Mouse (Mus musculus) spleen, adult 2 months (tissue): ENCODE measurements around the gene Arnt2. TPM values are rescaled to one million over a fixed set of nuclear protein-coding genes. Genes with fewer than 3 reads are reported as not detected.

ENCODE experiments used
- DNase-seq, 2 experiments: peaks; one replicate each; pipeline versions ENCODE4 v3.0.0 to v3.0.0-alpha.2; 2012 to 2021; ENCODE audit warnings: low spot score in 2 of 2, low read depth in 1 of 2
- H3K27ac ChIP-seq: fragments of 200-500 bp; 2 replicates; pipeline ENCODE4 v1.5.1; 2012; ENCODE audit warnings: low read length, inconsistent platforms; ENCODE audit not compliant: insufficient read depth
- H3K27me3 ChIP-seq: fragments of 200-500 bp; 2 replicates; pipeline ENCODE4 v1.6.1; 2012; ENCODE audit warnings: mild to moderate bottlenecking, moderate library complexity, low read length, inconsistent platforms; ENCODE audit not compliant: control insufficient read depth, insufficient read depth
- H3K36me3 ChIP-seq: fragments of 200-500 bp; 2 replicates; pipeline ENCODE4 v1.6.1; 2012; ENCODE audit warnings: mild to moderate bottlenecking, low read length, inconsistent platforms; ENCODE audit not compliant: control insufficient read depth, insufficient read depth
- H3K4me1 ChIP-seq: fragments of 200-500 bp; 2 replicates; pipeline ENCODE4 v1.6.1; 2011; ENCODE audit warnings: inconsistent platforms; ENCODE audit not compliant: control insufficient read depth, insufficient read depth, insufficient read length
- H3K4me3 ChIP-seq: fragments of 200-500 bp; 2 replicates; pipeline ENCODE4 v1.5.1; 2011; ENCODE audit warnings: mild to moderate bottlenecking, inconsistent platforms; ENCODE audit not compliant: insufficient read depth, insufficient read length; ENCODE audit errors: extremely low read depth
- CTCF ChIP-seq: fragments of 200-500 bp; IDR thresholded peaks from 2 replicates; pipeline ENCODE4 v1.5.1; 2011; ENCODE audit warnings: mild to moderate bottlenecking, inconsistent platforms; ENCODE audit not compliant: insufficient read depth, insufficient read length, insufficient replicate concordance; ENCODE audit errors: extremely low read depth
- POLR2A ChIP-seq: fragments of 200-500 bp; IDR thresholded peaks from 2 replicates; pipeline ENCODE4 v1.6.1; 2011; ENCODE audit warnings: low read depth, low read length, inconsistent platforms
- WGBS: fragments of 180-500 bp; shearing (Covaris S2); methylation state at CpG from one replicate; pipeline ENCODE4 v1.1.7; 2018; 5-methylcytosine and 5-hydroxymethylcytosine counted together
- polyA plus RNA-seq: library from polyadenylated mRNA; depleted of rRNA; stranded (reverse); fragments of >200 nt; gene quantifications from 2 replicates; pipeline ENCODE4 v1.2.3, GENCODE M21; 2012

Gene Arnt2
- polyA plus RNA-seq, 1 experiment: 2.0 TPM

DNA sequence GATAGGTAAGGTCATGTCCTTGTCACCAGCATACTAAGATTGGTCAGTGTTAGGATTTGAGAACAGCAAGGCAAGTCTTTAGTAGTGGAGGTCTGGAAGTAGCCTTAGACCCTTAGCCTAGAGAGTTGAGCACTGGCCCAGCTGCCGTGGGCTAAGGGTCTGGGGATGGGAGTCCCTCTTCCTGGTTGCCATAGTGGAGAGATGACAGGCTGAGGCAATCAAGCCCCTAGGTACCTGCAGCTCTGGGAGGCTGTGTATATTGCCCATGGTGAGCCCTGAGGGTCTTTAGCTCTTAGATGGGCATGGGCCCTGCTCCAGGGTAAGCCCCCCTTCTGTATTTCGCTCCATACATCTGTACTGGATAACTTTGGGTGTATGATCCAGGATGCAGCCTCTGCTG, 159.2 kb downstream of the Arnt2 start:
- no peak for DNase-seq
- Histone ChIP-seq H3K27ac (no peak overlapping the region), H3K4me1 (no peaks in the 10 kb centered on the region), H3K36me3 (no peaks in the 10 kb centered on the region), H3K27me3 (no peaks in the 10 kb centered on the region), H3K4me3 (no peak overlapping the region)
- no peak for TF ChIP-seq CTCF
- 75% methylated on average over 2 of the region's 2 CpGs for WGBS

- no peaks in the 10 kb centered on the region for H3K27me3 ChIP-seq
- no peaks in the 10 kb centered on the region for H3K36me3 ChIP-seq
- TF ChIP-seq POLR2A (no peak), CTCF (no peak)
- no peak for DNase-seq
- no peak overlapping the region for H3K27ac ChIP-seq
- H3K4me3 ChIP-seq: no peak overlapping the region
- no peaks in the 10 kb centered on the region for H3K4me1 ChIP-seq
- WGBS: 86% methylated on average over 8 of the region's 8 CpGs
Measured at GRCm38 (mm10) chr7:84249951-84250350, 160.0 kb downstream of the Arnt2 start.

GRCm38 (mm10) chr7:84249381-84249780, 160.6 kb downstream of the Arnt2 start:
- H3K27ac ChIP-seq: no peak overlapping the region
- TF ChIP-seq CTCF (no peak), POLR2A (no peak)

DNA sequence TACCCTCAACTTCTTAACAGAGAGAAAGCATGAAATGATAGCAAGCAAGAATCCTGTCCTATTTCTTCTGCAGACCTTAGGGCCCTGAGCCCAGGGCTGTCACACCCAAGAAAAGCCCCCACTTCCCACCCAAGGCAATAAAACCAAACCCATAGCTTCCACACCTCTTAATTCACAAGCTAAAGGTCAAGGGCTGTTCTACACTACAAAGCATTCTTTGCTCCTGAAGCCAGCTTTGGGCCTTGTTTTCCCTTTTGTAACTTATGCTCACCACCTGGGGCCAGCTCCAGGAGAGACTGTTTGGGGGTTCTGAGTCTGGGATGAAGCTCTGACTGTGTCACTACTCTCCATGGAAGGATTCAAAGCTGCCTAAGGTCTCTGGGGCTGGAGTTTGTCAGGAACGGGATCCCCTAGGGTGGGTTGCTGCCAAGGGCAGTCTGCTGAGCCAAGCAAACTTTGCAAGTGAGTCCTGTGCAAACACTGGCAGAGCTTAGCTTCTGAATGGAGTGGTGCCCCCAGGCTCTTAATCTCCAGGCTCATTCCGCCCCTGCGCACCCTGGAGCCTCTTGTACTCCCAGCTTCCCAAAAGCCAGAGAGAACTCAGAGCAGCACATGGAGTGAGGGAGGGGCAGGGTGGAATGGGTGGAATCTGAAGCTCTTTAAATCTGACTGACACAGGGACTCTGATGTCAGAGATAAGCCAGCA, 161.9 kb downstream of the Arnt2 start:
- no peak for TF ChIP-seq POLR2A
- Histone ChIP-seq H3K36me3 (no peaks in the 10 kb centered on the region), H3K4me3 (no peak overlapping the region), H3K27ac (no peak overlapping the region), H3K27me3 (no peaks in the 10 kb centered on the region), H3K4me1 (no peaks in the 10 kb centered on the region)
- DNase-seq: no peak
- 82% methylated on average over 3 of the region's 3 CpGs for WGBS

More at GRCm38 (mm10) chr7:84249381-84249780, 160.6 kb downstream of the Arnt2 start:
- Histone ChIP-seq H3K4me3 (no peak overlapping the region), H3K4me1 (no peaks in the 10 kb centered on the region), H3K27me3 (no peaks in the 10 kb centered on the region), H3K36me3 (no peaks in the 10 kb centered on the region)
- no peak for DNase-seq
- WGBS: 77% methylated on average over 7 of the region's 7 CpGs

GRCm38 (mm10) chr7:84246878-84247277, 163.1 kb downstream of the Arnt2 start:
- TF ChIP-seq POLR2A (no peak), CTCF (no peak)
- H3K4me3 ChIP-seq: no peak overlapping the region
- H3K36me3 ChIP-seq: no peaks in the 10 kb centered on the region
- no peaks in the 10 kb centered on the region for H3K4me1 ChIP-seq
- no peak overlapping the region for H3K27ac ChIP-seq
- 76% methylated on average over 5 of the region's 5 CpGs for WGBS
- H3K27me3 ChIP-seq: no peaks in the 10 kb centered on the region
- DNase-seq: no peak

GRCm38 (mm10) chr7:84246093-84246492, 163.9 kb downstream of the Arnt2 start:
- Histone ChIP-seq H3K4me1 (no peaks in the 10 kb centered on the region), H3K27ac (no peak overlapping the region), H3K36me3 (no peaks in the 10 kb centered on the region), H3K4me3 (no peak overlapping the region), H3K27me3 (no peaks in the 10 kb centered on the region)
- 88% methylated on average over 2 of the region's 2 CpGs for WGBS
- TF ChIP-seq POLR2A (no peak), CTCF (no peak)
- no peak for DNase-seq

GRCm38 (mm10) chr7:84240406-84240805, 169.6 kb downstream of the Arnt2 start:
- H3K4me1 ChIP-seq: no peaks in the 10 kb centered on the region
- no peak for DNase-seq
- H3K36me3 ChIP-seq: no peaks in the 10 kb centered on the region
- no peak overlapping the region for H3K4me3 ChIP-seq
- 54% methylated on average over 3 of the region's 3 CpGs for WGBS
- no peak for TF ChIP-seq CTCF
- no peak for TF ChIP-seq POLR2A
- no peaks in the 10 kb centered on the region for H3K27me3 ChIP-seq
- H3K27ac ChIP-seq: no peak overlapping the region
